Mouse (Mus musculus): ENCODE results near the gene Tcam1. TPM values are rescaled to one million over a fixed set of nuclear protein-coding genes. Genes with fewer than 3 reads are reported as not detected.

The Tcam1 gene
- polyA plus RNA-seq, 1 experiment from 2014 or later, result 0.47 TPM

- H3K36me3 ChIP-seq, result no peaks in the 10 kb centered on the region
- H3K4me2 ChIP-seq (replicated peaks), result no peak overlapping the region
- 75% methylated on average over 10 of the region's 10 CpGs for whole genome bisulfite sequencing
- ATAC-seq (ENCODE audit: insufficient number of reproducible peaks, insufficient read depth, low FRiP score, low TSS enrichment), result no peak
- H3K27ac ChIP-seq, result no peak overlapping the region
- no peaks in the 10 kb centered on the region for H3K9me3 ChIP-seq
- H3K27me3 ChIP-seq, result no peaks in the 10 kb centered on the region
- no peak overlapping the region for H3K9ac ChIP-seq
- no peaks in the 10 kb centered on the region for H3K4me1 ChIP-seq
- no peak overlapping the region for H3K4me3 ChIP-seq
These were observed 29.0 kb downstream of the Tcam1 start for GRCm38 (mm10) chr11:106305348-106306064.

GRCm38 (mm10) chr11:106306065-106306385 lies 29.6 kb downstream of the Tcam1 start:
- Histone ChIP-seq H3K36me3 (no peaks in the 10 kb centered on the region), H3K4me2 (replicated peaks) (no peak overlapping the region), H3K9ac (no peak overlapping the region), H3K27me3 (no peaks in the 10 kb centered on the region), H3K27ac (no peak overlapping the region), H3K4me3 (no peak overlapping the region), H3K9me3 (no peaks in the 10 kb centered on the region), H3K4me1 (no peaks in the 10 kb centered on the region)
- WGBS, result 80% methylated on average over 3 of the region's 3 CpGs
- ATAC-seq (ENCODE audit: insufficient number of reproducible peaks, insufficient read depth, low FRiP score, low TSS enrichment), result no peak

- no peak overlapping the region for H3K4me2 ChIP-seq (replicated peaks)
- no peaks in the 10 kb centered on the region for H3K27me3 ChIP-seq
- H3K27ac ChIP-seq, result no peak overlapping the region
- H3K4me3 ChIP-seq, result no peak overlapping the region
- H3K9ac ChIP-seq, result no peak overlapping the region
- WGBS, result 90% methylated on average over 9 of the region's 9 CpGs
- H3K9me3 ChIP-seq, result no peaks in the 10 kb centered on the region
- ATAC-seq (ENCODE audit: insufficient number of reproducible peaks, insufficient read depth, low FRiP score, low TSS enrichment), result no peak
- no peaks in the 10 kb centered on the region for H3K4me1 ChIP-seq
- no peaks in the 10 kb centered on the region for H3K36me3 ChIP-seq
These were observed 30.3 kb downstream of the Tcam1 start for GRCm38 (mm10) chr11:106306758-106307157.

- no peak overlapping the region for H3K4me2 ChIP-seq (replicated peaks)
- no peaks in the 10 kb centered on the region for H3K27me3 ChIP-seq
- H3K4me3 ChIP-seq, result no peak overlapping the region
- H3K36me3 ChIP-seq, result no peaks in the 10 kb centered on the region
- 79% methylated on average over 5 of the region's 5 CpGs for WGBS
- no peaks in the 10 kb centered on the region for H3K4me1 ChIP-seq
- ATAC-seq (ENCODE audit: insufficient number of reproducible peaks, insufficient read depth, low FRiP score, low TSS enrichment), result no peak
- H3K9me3 ChIP-seq, result no peaks in the 10 kb centered on the region
- no peak overlapping the region for H3K9ac ChIP-seq
- no peak overlapping the region for H3K27ac ChIP-seq
These were observed 31.0 kb downstream of the Tcam1 start for GRCm38 (mm10) chr11:106307432-106307831.

GRCm38 (mm10) chr11:106308162-106308561 lies 31.7 kb downstream of the Tcam1 start:
- no peak for ATAC-seq (ENCODE audit: insufficient number of reproducible peaks, insufficient read depth, low FRiP score, low TSS enrichment)

GRCm38 (mm10) chr11:106310123-106310522 lies 33.7 kb downstream of the Tcam1 start:
- H3K4me1 ChIP-seq, result peaks cover 16% of the 10 kb centered on the region
- no peak overlapping the region for H3K27ac ChIP-seq
- H3K36me3 ChIP-seq, result no peaks in the 10 kb centered on the region
- no peak for ATAC-seq (ENCODE audit: insufficient number of reproducible peaks, insufficient read depth, low FRiP score, low TSS enrichment)
- H3K9ac ChIP-seq, result no peak overlapping the region
- H3K4me2 ChIP-seq (replicated peaks), result no peak overlapping the region
- H3K4me3 ChIP-seq, result no peak overlapping the region
- no peaks in the 10 kb centered on the region for H3K27me3 ChIP-seq
- WGBS, result 61% methylated on average over 5 of the region's 5 CpGs
- H3K9me3 ChIP-seq, result no peaks in the 10 kb centered on the region

More at GRCm38 (mm10) chr11:106308162-106308561, 31.7 kb downstream of the Tcam1 start:
- Histone ChIP-seq H3K36me3 (no peaks in the 10 kb centered on the region), H3K9me3 (no peaks in the 10 kb centered on the region), H3K4me2 (replicated peaks) (no peak overlapping the region), H3K27me3 (no peaks in the 10 kb centered on the region), H3K27ac (no peak overlapping the region), H3K9ac (no peak overlapping the region), H3K4me1 (0 out of 2 replicates have a peak, but pooled peaks cover under 1% of the 10 kb centered on the region), H3K4me3 (no peak overlapping the region)
- WGBS, result 81% methylated on average over 11 of the region's 11 CpGs

- Histone ChIP-seq H3K4me2 (replicated peaks) (no peak overlapping the region), H3K27ac (no peak overlapping the region), H3K9ac (no peak overlapping the region), H3K36me3 (no peaks in the 10 kb centered on the region), H3K4me3 (no peak overlapping the region), H3K27me3 (no peaks in the 10 kb centered on the region), H3K4me1 (peaks cover 37% of the 10 kb centered on the region), H3K9me3 (no peaks in the 10 kb centered on the region)
- ATAC-seq (ENCODE audit: insufficient number of reproducible peaks, insufficient read depth, low FRiP score, low TSS enrichment), result no peak
- WGBS, result 49% methylated on average over 5 of the region's 5 CpGs
These were observed 37.1 kb downstream of the Tcam1 start for GRCm38 (mm10) chr11:106313533-106313932.

GRCm38 (mm10) chr11:106314333-106314812 lies 37.9 kb downstream of the Tcam1 start, which contains the start of gene Cd79b:
TSS of gene Cd79b (minus strand) at chr11:106314762.
- Histone ChIP-seq H3K4me3 (no peak within 1 kb of the TSS), H3K4me2 (replicated peaks) (no peak within 1 kb of the TSS)
- 35% methylated on average over 9 of the region's 9 CpGs for WGBS

GRCm38 (mm10) chr11:106316416-106316815 lies 39.9 kb downstream of the Tcam1 start:
- Histone ChIP-seq H3K27me3 (no peaks in the 10 kb centered on the region), H3K4me3 (no peak overlapping the region), H3K4me1 (peaks cover 39% of the 10 kb centered on the region), H3K4me2 (replicated peaks) (no peak overlapping the region), H3K27ac (no peak overlapping the region), H3K9me3 (no peaks in the 10 kb centered on the region), H3K36me3 (no peaks in the 10 kb centered on the region), H3K9ac (no peak overlapping the region)
- ATAC-seq (ENCODE audit: insufficient number of reproducible peaks, insufficient read depth, low FRiP score, low TSS enrichment), result no peak
- 21% methylated on average over 1 of the region's 1 CpGs for WGBS

More at GRCm38 (mm10) chr11:106314333-106314812, 37.9 kb downstream of the Tcam1 start, which contains the start of gene Cd79b:
- Histone ChIP-seq H3K4me1 (peaks cover 39% of the 10 kb centered on the region), H3K27ac (no peak within 1 kb of the TSS), H3K27me3 (no peaks in the 10 kb centered on the region), H3K36me3 (no peaks in the 10 kb centered on the region), H3K9ac (no peak within 1 kb of the TSS), H3K9me3 (no peaks in the 10 kb centered on the region)
- no peak for ATAC-seq (ENCODE audit: insufficient number of reproducible peaks, insufficient read depth, low FRiP score, low TSS enrichment)

GRCm38 (mm10) chr11:106317801-106318200 lies 41.3 kb downstream of the Tcam1 start:
- WGBS, result 85% methylated on average over 7 of the region's 7 CpGs
- no peak overlapping the region for H3K27ac ChIP-seq

GRCm38 (mm10) chr11:106318406-106319366 lies 42.2 kb downstream of the Tcam1 start:
- H3K9ac ChIP-seq, result no peak overlapping the region
- no peak overlapping the region for H3K27ac ChIP-seq
- no peaks in the 10 kb centered on the region for H3K36me3 ChIP-seq
- no peaks in the 10 kb centered on the region for H3K9me3 ChIP-seq
- ATAC-seq (ENCODE audit: insufficient number of reproducible peaks, insufficient read depth, low FRiP score, low TSS enrichment), result no peak
- WGBS, result 68% methylated on average over 21 of the region's 21 CpGs
- H3K4me2 ChIP-seq (replicated peaks), result no peak overlapping the region
- H3K4me3 ChIP-seq, result no peak overlapping the region
- H3K4me1 ChIP-seq, result peaks cover 35% of the 10 kb centered on the region
- H3K27me3 ChIP-seq, result no peaks in the 10 kb centered on the region

More at GRCm38 (mm10) chr11:106317801-106318200, 41.3 kb downstream of the Tcam1 start:
- no peaks in the 10 kb centered on the region for H3K27me3 ChIP-seq
- no peak overlapping the region for H3K4me2 ChIP-seq (replicated peaks)
- H3K4me3 ChIP-seq, result no peak overlapping the region
- no peaks in the 10 kb centered on the region for H3K36me3 ChIP-seq
- H3K4me1 ChIP-seq, result peaks cover 39% of the 10 kb centered on the region
- ATAC-seq (ENCODE audit: insufficient number of reproducible peaks, insufficient read depth, low FRiP score, low TSS enrichment), result no peak
- no peaks in the 10 kb centered on the region for H3K9me3 ChIP-seq
- no peak overlapping the region for H3K9ac ChIP-seq

All from embryonic facial prominence, embryonic 12.5 days (tissue).